Mouse (Mus musculus) kidney, adult 2 months (tissue): ENCODE data around the gene Acsl4. TPM values are rescaled to one million over a fixed set of nuclear protein-coding genes. Genes with fewer than 3 reads are reported as not detected.
A peak's percentile ranks its signal among the peaks of the same experiment; 100 is the strongest.

ENCODE experiments used
- DNase-seq: peaks from one replicate; pipeline ENCODE4 v3.0.0; 2021
- H3K27ac ChIP-seq: fragments of 200-500 bp; 2 replicates; pipeline ENCODE4 v1.5.1; 2012; ENCODE audit warnings: low read depth, low read length, control low read depth, inconsistent platforms; ENCODE audit not compliant: insufficient read depth
- H3K27me3 ChIP-seq: fragments of 200-500 bp; replicated peaks from 2 replicates; pipeline ENCODE4 v1.6.1; 2012; ENCODE audit warnings: mild to moderate bottlenecking, moderate library complexity, low read length, inconsistent platforms; ENCODE audit not compliant: control insufficient read depth, insufficient read depth
- H3K36me3 ChIP-seq: fragments of 200-500 bp; 2 replicates; pipeline ENCODE4 v1.6.1; 2012; ENCODE audit warnings: mild to moderate bottlenecking, moderate library complexity, low read length, inconsistent platforms; ENCODE audit not compliant: control insufficient read depth, insufficient read depth
- H3K4me1 ChIP-seq: fragments of 200-500 bp; 2 replicates; pipeline ENCODE4 v1.6.1; 2011; ENCODE audit warnings: low read length; ENCODE audit not compliant: control insufficient read depth, insufficient read depth
- H3K4me3 ChIP-seq: fragments of 200-500 bp; 2 replicates; pipeline ENCODE4 v1.5.1; 2011; ENCODE audit warnings: mild to moderate bottlenecking, low read depth, low read length, control low read depth; ENCODE audit not compliant: insufficient read depth
- CTCF ChIP-seq: fragments of 200-500 bp; conservative IDR thresholded peaks from 2 replicates; pipeline ENCODE4 v1.5.1; 2011; ENCODE audit warnings: low read depth, mild to moderate bottlenecking, control low read depth, low read length, moderate library complexity, mixed read lengths; ENCODE audit not compliant: insufficient read depth, insufficient read length
- POLR2A ChIP-seq: fragments of 200-500 bp; IDR thresholded peaks from one replicate; pipeline ENCODE4 v1.6.1; 2011; ENCODE audit warnings: low read depth, low read length, control low read depth
- WGBS: fragments of 180-500 bp; shearing (Covaris S2); methylation state at CpG from one replicate; pipeline ENCODE4 v1.1.7; 2018; 5-methylcytosine and 5-hydroxymethylcytosine counted together
- polyA plus RNA-seq: library from polyadenylated mRNA; depleted of rRNA; stranded (reverse); fragments of >200 nt; gene quantifications from 2 replicates; pipeline ENCODE4 v1.2.3, GENCODE M21; 2012

Gene Acsl4
- polyA plus RNA-seq, 1 experiment: 7.8 TPM

DNA sequence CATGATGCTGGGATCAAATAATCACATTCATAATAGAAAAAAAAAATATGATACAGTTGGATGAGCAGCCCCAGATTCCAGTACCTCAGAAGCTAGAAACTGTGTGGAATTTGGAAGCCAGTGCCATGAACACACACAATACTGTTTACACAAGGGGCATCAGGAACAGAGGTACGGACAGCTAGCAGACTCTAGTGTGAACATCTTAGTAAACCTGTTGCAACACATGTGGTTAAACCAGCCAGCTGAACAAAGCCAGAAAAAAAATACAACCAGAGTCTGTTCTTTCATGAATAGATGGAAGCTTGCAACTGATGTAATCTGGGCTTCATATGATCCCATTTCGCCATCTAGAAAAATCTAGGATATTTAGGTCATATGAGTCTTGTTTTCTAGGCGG is 19.0 kb upstream of the Acsl4 start:
- Histone ChIP-seq H3K27ac (no peak overlapping the region), H3K4me3 (no peak overlapping the region), H3K4me1 (no peaks in the 10 kb centered on the region), H3K36me3 (no peaks in the 10 kb centered on the region), H3K27me3 (no peaks in the 10 kb centered on the region)
- no peak for TF ChIP-seq CTCF
- TF ChIP-seq POLR2A: no peak
- 92% methylated on average over 3 of the region's 3 CpGs for WGBS
- no peak for DNase-seq

DNA sequence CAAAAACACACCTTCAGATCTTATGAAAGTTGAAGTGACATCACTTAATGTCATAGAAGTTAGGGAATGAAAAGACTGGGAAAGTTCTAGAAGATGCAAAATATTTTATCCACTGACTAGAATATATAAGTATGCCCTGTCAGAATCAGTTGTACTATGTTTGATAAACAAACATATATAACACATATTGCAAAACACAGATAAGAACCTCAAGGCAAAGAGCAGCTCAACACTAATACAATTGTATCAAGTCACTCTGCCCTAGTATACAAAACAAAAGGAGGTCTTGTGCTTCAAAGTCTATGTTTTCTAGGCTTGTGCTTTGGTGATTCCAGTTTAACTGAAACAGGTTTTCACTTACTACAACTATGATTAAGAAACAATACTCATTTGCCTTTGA is 12.8 kb upstream of the Acsl4 start:
- Histone ChIP-seq H3K4me1 (no peaks in the 10 kb centered on the region), H3K4me3 (no peak overlapping the region)
- no peak for DNase-seq

DNA sequence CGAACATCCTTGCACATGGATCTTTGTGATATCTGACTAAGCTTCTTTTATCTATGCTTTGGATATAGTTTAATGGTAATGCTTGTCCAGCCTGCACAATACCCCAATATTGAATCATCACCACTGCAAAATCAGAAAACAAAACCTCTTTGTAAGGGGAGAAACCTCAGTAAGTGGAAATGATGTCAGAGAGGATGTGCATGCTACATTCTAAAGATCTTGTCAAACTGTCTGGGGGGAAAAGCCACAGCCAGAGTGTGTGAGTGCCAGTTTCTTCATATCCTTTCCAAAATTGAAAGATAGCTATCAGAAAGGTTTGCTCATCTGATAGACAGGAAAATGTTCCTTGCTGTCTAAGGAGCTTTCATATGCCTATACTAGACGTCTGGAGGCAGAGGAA is 8.3 kb upstream of the Acsl4 start:
- H3K36me3 ChIP-seq: no peaks in the 10 kb centered on the region
- H3K4me3 ChIP-seq: no peak overlapping the region
- H3K4me1 ChIP-seq: no peaks in the 10 kb centered on the region
- 86% methylated on average over 2 of the region's 2 CpGs for WGBS
- H3K27ac ChIP-seq: no peak overlapping the region
- no peaks in the 10 kb centered on the region for H3K27me3 ChIP-seq
- TF ChIP-seq POLR2A (no peak), CTCF (no peak)
- DNase-seq: no peak

More for the DNA sequence above, 12.8 kb upstream of the Acsl4 start:
- Histone ChIP-seq H3K36me3 (no peaks in the 10 kb centered on the region), H3K27ac (no peak overlapping the region), H3K27me3 (no peaks in the 10 kb centered on the region)
- TF ChIP-seq POLR2A (no peak), CTCF (no peak)

DNA sequence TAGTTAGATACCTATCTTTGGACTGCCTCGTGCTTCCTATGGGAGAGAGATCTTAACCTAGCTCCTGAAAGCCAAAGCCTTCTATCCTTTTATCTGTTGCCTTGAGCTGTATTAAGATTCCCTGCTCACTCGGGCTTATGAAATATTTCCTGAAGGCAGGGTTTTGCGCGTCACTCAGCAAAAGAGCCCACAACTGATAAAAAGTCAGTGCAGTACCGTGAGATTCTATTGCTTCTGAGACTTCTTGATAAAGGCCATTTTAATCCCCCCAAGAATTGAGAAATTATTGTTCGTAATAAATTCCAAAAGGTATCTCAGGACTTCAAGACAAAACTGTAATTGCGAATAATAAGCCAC is 552 bp upstream of the Acsl4 start:
- peak overlapping the region; percentile 68 for H3K4me3 ChIP-seq
- no peaks in the 10 kb centered on the region for H3K27me3 ChIP-seq
- no peaks in the 10 kb centered on the region for H3K36me3 ChIP-seq
- no peak for DNase-seq
- no peak for TF ChIP-seq POLR2A
- no peak for TF ChIP-seq CTCF
- H3K4me1 ChIP-seq: no peaks in the 10 kb centered on the region
- whole genome bisulfite sequencing: 22% methylated on average over 7 of the region's 7 CpGs
- H3K27ac ChIP-seq: peak overlapping the region; percentile 70

DNA sequence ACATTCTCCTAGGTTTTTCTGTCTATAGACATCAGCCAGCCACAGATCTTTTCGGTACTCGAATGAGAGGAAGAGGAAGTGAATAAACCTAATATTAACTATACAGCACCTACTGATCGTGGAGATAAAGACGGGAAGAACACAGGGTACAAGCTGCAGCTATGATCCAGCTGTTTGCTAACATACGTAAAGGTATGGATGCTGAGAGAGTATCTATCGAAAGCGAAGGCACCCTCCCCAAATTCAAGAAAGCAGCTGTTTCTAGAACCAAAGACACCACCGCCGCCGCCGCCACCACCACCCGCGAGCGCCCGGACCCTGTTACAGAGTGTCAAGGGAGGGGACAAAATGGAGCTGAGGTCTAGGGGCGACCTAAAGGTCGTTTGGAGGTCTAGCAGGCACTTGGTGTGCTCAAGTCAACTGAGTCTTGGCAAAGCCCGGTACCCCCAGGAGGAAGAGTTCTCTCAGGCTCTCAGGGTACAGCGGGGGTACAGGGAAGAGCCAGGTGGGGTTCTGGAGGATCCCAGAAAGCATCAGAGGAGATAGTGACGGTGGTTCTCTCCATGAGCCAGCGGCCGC is 665 bp downstream of the Acsl4 start:
- Histone ChIP-seq H3K36me3 (no peaks in the 10 kb centered on the region), H3K27me3 (no peaks in the 10 kb centered on the region), H3K27ac (peak overlapping the region; percentile 28; the same call in 1 of the 2 replicates), H3K4me3 (peak overlapping the region; percentile 95), H3K4me1 (peaks cover 4% of the 10 kb centered on the region; the same call in 1 of the 2 replicates)
- no peak for DNase-seq
- no peak for TF ChIP-seq POLR2A
- no peak for TF ChIP-seq CTCF
- WGBS: under 1% methylated on average over 22 of the region's 22 CpGs

DNA sequence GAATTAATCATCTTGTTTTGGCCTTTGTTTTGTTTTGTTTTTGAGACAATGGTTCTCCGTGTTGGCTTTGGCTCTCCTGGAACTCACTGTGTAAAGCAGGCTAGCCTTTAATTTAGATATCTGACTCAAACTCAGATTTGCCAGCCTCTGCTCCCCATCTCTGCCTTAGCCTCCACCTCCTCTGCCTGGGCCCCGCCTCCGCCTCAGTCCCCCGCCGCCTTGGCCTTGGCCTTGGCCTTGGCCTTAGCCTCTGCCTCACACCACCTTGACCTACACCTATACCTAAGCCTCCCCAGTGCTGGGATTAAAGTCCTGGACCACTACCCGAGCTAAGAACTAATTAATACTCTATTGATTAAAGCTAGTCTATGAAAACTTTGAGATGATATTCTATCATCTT is 2.2 kb downstream of the Acsl4 start:
- Histone ChIP-seq H3K36me3 (no peaks in the 10 kb centered on the region), H3K27me3 (no peaks in the 10 kb centered on the region), H3K27ac (no peak overlapping the region), H3K4me3 (no peak overlapping the region), H3K4me1 (peaks cover 4% of the 10 kb centered on the region; the same call in 1 of the 2 replicates)
- 89% methylated on average over 6 of the region's 6 CpGs for WGBS
- TF ChIP-seq CTCF: no peak
- no peak for TF ChIP-seq POLR2A
- no peak for DNase-seq

DNA sequence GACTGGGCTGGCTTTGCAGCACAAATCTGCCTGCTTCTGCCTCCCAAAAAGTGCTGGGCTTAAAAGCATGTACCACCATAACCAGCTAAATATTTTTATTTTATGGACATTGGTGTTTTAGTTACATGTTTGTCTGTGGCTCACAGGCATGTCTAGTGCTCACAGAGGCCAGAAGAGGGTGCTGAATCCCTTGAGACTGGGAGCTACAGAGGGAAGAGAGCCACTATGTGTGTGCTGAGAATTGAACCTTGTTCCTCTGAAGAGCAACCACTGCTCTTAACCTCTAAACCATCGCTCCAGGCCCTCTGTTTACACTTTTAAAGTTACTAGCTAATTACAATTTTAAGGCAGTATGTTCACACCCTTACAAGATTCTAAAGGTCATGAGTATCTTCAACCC is 2.7 kb downstream of the Acsl4 start:
- Histone ChIP-seq H3K4me3 (no peak overlapping the region), H3K27ac (no peak overlapping the region), H3K36me3 (no peaks in the 10 kb centered on the region), H3K27me3 (no peaks in the 10 kb centered on the region), H3K4me1 (peaks cover 4% of the 10 kb centered on the region; the same call in 1 of the 2 replicates)
- no peak for DNase-seq
- 73% methylated on average over 1 of the region's 1 CpGs for WGBS
- TF ChIP-seq POLR2A: no peak
- peak; percentile 46 for TF ChIP-seq CTCF
